Mouse (Mus musculus): ENCODE results near the gene Smim11. TPM values are rescaled to one million over a fixed set of nuclear protein-coding genes. Genes with fewer than 3 reads are reported as not detected.

The Smim11 gene
- polyA plus RNA-seq (2014; fragmentation: Illumina TruSeq; extraction: RNeasy Lipid Tissue Mini Kit (QIAGEN cat#74804)): 111 TPM

GRCm38 (mm10) chr16:92300649-92301411, at the start of gene Smim11:
Gene Smim11, plus strand, starts transcription at chr16:92301286.

GRCm38 (mm10) chr16:92292101-92292500, 9.0 kb upstream of the Smim11 start, which contains the start of gene Kcne2:
Gene Kcne2, plus strand, starts transcription at chr16:92292389.

GRCm38 (mm10) chr16:92321341-92321740, 20.3 kb downstream of the Smim11 start, which contains the start of gene Fam243:
Gene Fam243, minus strand, starts transcription at chr16:92321441.

GRCm38 (mm10) chr16:92359229-92359628, 58.1 kb downstream of the Smim11 start, which contains the start of gene Kcne1:
Gene Kcne1, minus strand, starts transcription at chr16:92359468.

Other genes with a start within 250 kb of the Smim11 start
- 73.0 TPM for gene Mrps6, start 243.0 kb upstream of the Smim11 start, polyA plus RNA-seq (2014; fragmentation: Illumina TruSeq; extraction: RNeasy Lipid Tissue Mini Kit (QIAGEN cat#74804))
- not detected for gene Gm49711, start 243.0 kb upstream of the Smim11 start, polyA plus RNA-seq (2014; fragmentation: Illumina TruSeq; extraction: RNeasy Lipid Tissue Mini Kit (QIAGEN cat#74804))
- gene Slc5a3, start 243.0 kb upstream of the Smim11 start, polyA plus RNA-seq (2014; fragmentation: Illumina TruSeq; extraction: RNeasy Lipid Tissue Mini Kit (QIAGEN cat#74804)): 35.0 TPM
- 12.8 TPM for gene Kcne2, start 8.9 kb upstream of the Smim11 start, polyA plus RNA-seq (2014; fragmentation: Illumina TruSeq; extraction: RNeasy Lipid Tissue Mini Kit (QIAGEN cat#74804))
- not detected for gene Fam243, start 20.2 kb downstream of the Smim11 start, polyA plus RNA-seq (2014; fragmentation: Illumina TruSeq; extraction: RNeasy Lipid Tissue Mini Kit (QIAGEN cat#74804))
- not detected for gene Kcne1, start 58.2 kb downstream of the Smim11 start, polyA plus RNA-seq (2014; fragmentation: Illumina TruSeq; extraction: RNeasy Lipid Tissue Mini Kit (QIAGEN cat#74804))
- gene Rcan1, start 169.6 kb downstream of the Smim11 start, polyA plus RNA-seq (2014; fragmentation: Illumina TruSeq; extraction: RNeasy Lipid Tissue Mini Kit (QIAGEN cat#74804)): 10.0 TPM
- gene Clic6, start 184.4 kb downstream of the Smim11 start, polyA plus RNA-seq (2014; fragmentation: Illumina TruSeq; extraction: RNeasy Lipid Tissue Mini Kit (QIAGEN cat#74804)): 1.4 TPM